Mouse (Mus musculus): Measurements from ENCODE around the gene BC024978. TPM values are rescaled to one million over a fixed set of nuclear protein-coding genes. Genes with fewer than 3 reads are reported as not detected.

BC024978 gene
- polyA plus RNA-seq (2016; fragmentation: Nextera tagmentation; extraction: Ambion mirVana), result 4.3 and 4.7 TPM in 2 replicates

DNA sequence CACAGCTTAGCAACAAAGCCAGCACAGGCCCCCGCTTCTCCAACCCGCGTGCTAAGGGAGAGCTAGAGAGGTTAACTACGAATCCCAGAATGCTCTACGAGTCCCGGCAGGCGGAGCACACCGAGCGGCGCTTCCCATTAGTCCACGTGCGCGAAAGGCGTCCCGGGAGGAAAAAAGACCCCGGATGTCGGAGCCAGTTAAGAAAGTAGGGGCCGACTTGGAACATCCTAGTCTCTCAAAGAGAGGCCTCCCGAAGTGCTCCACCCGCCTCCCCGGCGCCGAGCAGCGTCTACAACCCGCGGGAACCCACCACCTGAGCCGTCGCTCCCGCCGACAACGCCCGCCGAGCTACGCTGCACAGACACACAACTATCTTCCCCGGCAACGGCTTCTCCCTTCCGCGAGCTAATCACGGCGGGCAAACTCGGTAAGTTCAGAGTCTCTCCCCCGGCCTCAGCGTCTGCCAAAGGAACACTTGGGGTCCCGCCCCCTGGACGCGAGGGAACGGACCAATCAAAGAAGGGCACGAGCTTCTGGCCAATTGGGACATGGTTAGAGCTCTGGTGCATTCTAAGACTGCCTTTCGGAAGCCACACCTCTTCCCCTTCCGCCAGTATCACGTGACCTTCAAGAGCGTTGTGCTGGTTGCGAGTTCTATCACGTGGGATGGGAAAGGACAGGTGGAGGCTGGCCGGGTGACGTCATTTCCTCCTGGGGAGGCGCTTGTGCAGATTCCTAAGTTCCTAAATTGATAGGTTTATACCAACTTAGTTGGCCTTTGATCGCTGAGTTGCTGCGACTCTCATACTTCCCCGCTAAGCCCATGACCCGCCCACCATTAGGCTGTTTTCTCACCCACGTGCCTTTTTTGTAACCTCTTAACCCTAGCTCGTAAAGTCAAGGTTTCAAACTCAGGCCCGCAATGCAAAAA, at the start of gene BC024978, which contains the start of gene Snrpa:
TSS of gene BC024978 (plus strand) at position 101 of the 931 bp plus-strand sequence.
TSS of gene Snrpa (minus strand) at position 591 of the 931 bp plus-strand sequence.
- DNase-seq (ENCODE audit: low spot score), result peak; percentile 97
- WGBS, result under 1% methylated on average over 64 of the region's 64 CpGs
- Histone ChIP-seq H3K9me3 (no peaks in the 10 kb centered on the region), H3K4me1 (peaks cover 23% of the 10 kb centered on the region), H3K27me3 (replicated peaks; ENCODE audit: low read depth, poor library complexity, severe bottlenecking) (no peaks in the 10 kb centered on the region), H3K4me3 (peak within 1 kb of the TSS; percentile 90), H3K27ac (replicated peaks) (peak within 1 kb of the TSS; percentile 98), H3K36me3 (replicated peaks) (peaks cover 66% of the 10 kb centered on the region)

DNA sequence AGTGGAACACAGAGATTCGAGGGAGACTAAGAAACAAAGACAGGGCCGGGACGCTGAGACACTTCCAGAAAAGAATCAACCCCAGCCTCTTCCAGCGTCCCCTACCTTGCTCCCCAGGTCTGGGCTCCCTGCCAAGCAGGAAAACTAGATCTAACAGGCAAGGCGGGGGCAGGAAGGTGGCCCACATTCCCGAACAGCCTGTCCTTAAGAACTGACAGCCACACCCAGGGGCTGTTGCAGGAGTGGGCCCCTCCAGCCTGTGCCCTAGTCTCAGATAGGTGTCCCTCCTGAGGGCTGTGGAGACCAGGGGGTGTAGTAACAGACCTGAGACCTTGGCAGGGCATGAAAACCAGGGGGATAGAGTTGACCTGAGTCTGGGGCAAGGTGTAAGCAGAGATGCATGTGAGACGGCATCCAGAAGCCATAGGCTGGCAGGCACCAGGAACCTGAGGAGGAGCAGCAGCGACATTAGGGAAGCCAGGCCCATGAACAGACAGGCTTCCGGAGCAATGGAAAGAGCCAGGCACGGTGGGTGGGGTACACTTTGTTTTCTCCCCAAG, 42.3 kb upstream of the BC024978 start, which contains the start of gene Cyp2t4:
TSS of gene Cyp2t4 (plus strand) at position 510 of the 560 bp plus-strand sequence.
- no peak within 1 kb of the TSS for H3K27ac ChIP-seq (replicated peaks)
- H3K36me3 ChIP-seq (replicated peaks), result peaks cover 17% of the 10 kb centered on the region
- no peak within 1 kb of the TSS for H3K4me3 ChIP-seq
- DNase-seq (ENCODE audit: low spot score), result no peak
- no peaks in the 10 kb centered on the region for H3K4me1 ChIP-seq
- H3K27me3 ChIP-seq (replicated peaks; ENCODE audit: low read depth, poor library complexity, severe bottlenecking), result no peaks in the 10 kb centered on the region
- H3K9me3 ChIP-seq, result no peaks in the 10 kb centered on the region
- 83% methylated on average over 10 of the region's 10 CpGs for WGBS

GRCm38 (mm10) chr7:27156005-27156404, 39.6 kb upstream of the BC024978 start:
- Histone ChIP-seq H3K27ac (replicated peaks) (no peak overlapping the region), H3K9me3 (no peaks in the 10 kb centered on the region), H3K4me1 (peaks cover 9% of the 10 kb centered on the region), H3K4me3 (no peak overlapping the region), H3K36me3 (replicated peaks) (peaks cover 41% of the 10 kb centered on the region), H3K27me3 (replicated peaks; ENCODE audit: low read depth, poor library complexity, severe bottlenecking) (no peaks in the 10 kb centered on the region)
- no peak for DNase-seq (ENCODE audit: low spot score)
- 85% methylated on average over 13 of the region's 13 CpGs for WGBS

GRCm38 (mm10) chr7:27158171-27158570, 37.4 kb upstream of the BC024978 start:
- no peak for DNase-seq (ENCODE audit: low spot score)
- no peaks in the 10 kb centered on the region for H3K9me3 ChIP-seq
- peaks cover 26% of the 10 kb centered on the region for H3K4me1 ChIP-seq
- no peaks in the 10 kb centered on the region for H3K27me3 ChIP-seq (replicated peaks; ENCODE audit: low read depth, poor library complexity, severe bottlenecking)
- H3K27ac ChIP-seq (replicated peaks), result no peak overlapping the region
- WGBS, result 95% methylated on average over 9 of the region's 9 CpGs
- H3K36me3 ChIP-seq (replicated peaks), result peaks cover 62% of the 10 kb centered on the region
- H3K4me3 ChIP-seq, result no peak overlapping the region

- WGBS, result 93% methylated on average over 6 of the region's 6 CpGs
- Histone ChIP-seq H3K4me3 (no peak overlapping the region), H3K27ac (replicated peaks) (no peak overlapping the region), H3K4me1 (peaks cover 37% of the 10 kb centered on the region), H3K27me3 (replicated peaks; ENCODE audit: low read depth, poor library complexity, severe bottlenecking) (no peaks in the 10 kb centered on the region), H3K9me3 (no peaks in the 10 kb centered on the region), H3K36me3 (replicated peaks) (peaks cover 73% of the 10 kb centered on the region)
- DNase-seq (ENCODE audit: low spot score), result no peak
Measured at GRCm38 (mm10) chr7:27159256-27159655, 36.3 kb upstream of the BC024978 start.

DNA sequence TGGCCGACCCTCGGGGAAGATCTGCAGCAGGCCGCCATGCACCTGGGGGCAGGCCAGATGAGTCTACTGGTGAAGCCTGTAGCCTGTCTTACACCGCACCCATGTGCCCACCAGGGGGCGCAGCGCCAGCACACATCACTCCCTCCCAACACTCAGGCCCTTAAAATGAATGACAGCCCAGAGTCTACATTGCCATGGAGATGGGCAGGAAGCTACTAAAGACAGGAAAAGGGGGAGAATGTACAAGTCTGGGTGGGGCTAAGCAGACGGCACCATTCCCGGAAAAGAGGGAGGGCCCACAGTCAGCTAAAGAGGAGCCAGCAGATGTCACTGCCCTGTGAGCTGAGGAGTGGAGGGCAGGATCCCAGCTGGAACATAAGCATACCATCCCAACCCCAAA, 35.7 kb upstream of the BC024978 start:
- H3K36me3 ChIP-seq (replicated peaks), result peaks cover 79% of the 10 kb centered on the region
- 22% methylated on average over 8 of the region's 8 CpGs for WGBS
- no peaks in the 10 kb centered on the region for H3K27me3 ChIP-seq (replicated peaks; ENCODE audit: low read depth, poor library complexity, severe bottlenecking)
- H3K4me1 ChIP-seq, result peaks cover 43% of the 10 kb centered on the region
- H3K4me3 ChIP-seq, result no peak overlapping the region
- H3K27ac ChIP-seq (replicated peaks), result no peak overlapping the region
- H3K9me3 ChIP-seq, result no peaks in the 10 kb centered on the region
- peak; percentile 90 for DNase-seq (ENCODE audit: low spot score)

GRCm38 (mm10) chr7:27160921-27161320, 34.7 kb upstream of the BC024978 start:
- H3K27me3 ChIP-seq (replicated peaks; ENCODE audit: low read depth, poor library complexity, severe bottlenecking), result no peaks in the 10 kb centered on the region
- no peaks in the 10 kb centered on the region for H3K9me3 ChIP-seq
- no peak overlapping the region for H3K4me3 ChIP-seq
- peaks cover 86% of the 10 kb centered on the region for H3K36me3 ChIP-seq (replicated peaks)
- H3K4me1 ChIP-seq, result peaks cover 53% of the 10 kb centered on the region
- no peak for DNase-seq (ENCODE audit: low spot score)
- no peak overlapping the region for H3K27ac ChIP-seq (replicated peaks)
- 91% methylated on average over 3 of the region's 3 CpGs for WGBS

DNA sequence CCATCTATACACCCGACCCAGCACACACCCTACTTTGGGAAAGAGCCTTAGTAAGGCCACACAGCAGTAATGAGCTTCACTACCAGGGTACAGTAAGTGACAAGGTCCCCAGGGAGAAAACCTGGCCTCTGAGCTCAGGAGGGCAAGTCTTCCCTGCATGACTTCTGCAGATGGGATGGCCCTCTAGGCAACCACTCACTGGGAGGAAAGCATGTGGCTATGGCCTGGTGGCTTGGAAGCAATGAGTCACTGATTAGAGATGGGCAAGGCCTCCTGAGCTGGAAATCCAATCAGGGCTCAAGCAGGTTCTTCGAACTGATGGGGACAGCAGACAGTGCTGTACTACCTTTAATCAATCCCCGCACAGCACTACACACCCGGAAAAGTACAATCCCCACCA, 33.8 kb upstream of the BC024978 start:
- 88% methylated on average over 4 of the region's 4 CpGs for WGBS
- Histone ChIP-seq H3K4me3 (no peak overlapping the region), H3K27ac (replicated peaks) (no peak overlapping the region), H3K36me3 (replicated peaks) (peaks cover 83% of the 10 kb centered on the region), H3K9me3 (0 out of 2 replicates have a peak, but pooled peaks cover 2% of the 10 kb centered on the region), H3K27me3 (replicated peaks; ENCODE audit: low read depth, poor library complexity, severe bottlenecking) (no peaks in the 10 kb centered on the region), H3K4me1 (peaks cover 53% of the 10 kb centered on the region)
- DNase-seq (ENCODE audit: low spot score), result no peak

- H3K4me1 ChIP-seq, result peaks cover 62% of the 10 kb centered on the region
- H3K4me3 ChIP-seq, result peak overlapping the region; percentile 82
- DNase-seq (ENCODE audit: low spot score), result no peak
- H3K27me3 ChIP-seq (replicated peaks; ENCODE audit: low read depth, poor library complexity, severe bottlenecking), result no peaks in the 10 kb centered on the region
- WGBS, result 85% methylated on average over 5 of the region's 5 CpGs
- H3K9me3 ChIP-seq, result 0 out of 2 replicates have a peak, but pooled peaks cover 2% of the 10 kb centered on the region
- H3K36me3 ChIP-seq (replicated peaks), result peaks cover 73% of the 10 kb centered on the region
- H3K27ac ChIP-seq (replicated peaks), result 0 out of 2 replicates have a peak overlapping the region, but pooled peaks have one; percentile 19
Measured at GRCm38 (mm10) chr7:27162780-27163449, 32.7 kb upstream of the BC024978 start.

DNA sequence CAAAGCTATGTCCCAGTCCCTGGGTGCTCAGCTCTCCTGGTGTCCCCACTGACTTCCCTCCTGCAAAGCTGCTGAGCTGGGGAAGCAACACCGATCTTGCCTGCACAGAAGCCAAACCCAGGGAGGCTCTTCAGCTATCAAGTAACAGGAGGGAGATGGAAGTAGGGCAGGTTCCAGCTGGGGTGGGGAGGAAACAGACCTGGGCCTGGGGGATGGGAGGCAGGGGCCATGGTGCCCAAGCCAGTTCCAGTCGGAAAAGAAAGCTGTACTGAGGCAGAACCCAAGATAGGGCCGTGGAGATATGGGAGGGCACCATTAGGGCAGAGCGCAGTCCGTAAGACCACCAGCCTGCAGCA, 32.2 kb upstream of the BC024978 start:
- peaks cover 62% of the 10 kb centered on the region for H3K4me1 ChIP-seq
- DNase-seq (ENCODE audit: low spot score), result no peak
- H3K36me3 ChIP-seq (replicated peaks), result peaks cover 68% of the 10 kb centered on the region

DNA sequence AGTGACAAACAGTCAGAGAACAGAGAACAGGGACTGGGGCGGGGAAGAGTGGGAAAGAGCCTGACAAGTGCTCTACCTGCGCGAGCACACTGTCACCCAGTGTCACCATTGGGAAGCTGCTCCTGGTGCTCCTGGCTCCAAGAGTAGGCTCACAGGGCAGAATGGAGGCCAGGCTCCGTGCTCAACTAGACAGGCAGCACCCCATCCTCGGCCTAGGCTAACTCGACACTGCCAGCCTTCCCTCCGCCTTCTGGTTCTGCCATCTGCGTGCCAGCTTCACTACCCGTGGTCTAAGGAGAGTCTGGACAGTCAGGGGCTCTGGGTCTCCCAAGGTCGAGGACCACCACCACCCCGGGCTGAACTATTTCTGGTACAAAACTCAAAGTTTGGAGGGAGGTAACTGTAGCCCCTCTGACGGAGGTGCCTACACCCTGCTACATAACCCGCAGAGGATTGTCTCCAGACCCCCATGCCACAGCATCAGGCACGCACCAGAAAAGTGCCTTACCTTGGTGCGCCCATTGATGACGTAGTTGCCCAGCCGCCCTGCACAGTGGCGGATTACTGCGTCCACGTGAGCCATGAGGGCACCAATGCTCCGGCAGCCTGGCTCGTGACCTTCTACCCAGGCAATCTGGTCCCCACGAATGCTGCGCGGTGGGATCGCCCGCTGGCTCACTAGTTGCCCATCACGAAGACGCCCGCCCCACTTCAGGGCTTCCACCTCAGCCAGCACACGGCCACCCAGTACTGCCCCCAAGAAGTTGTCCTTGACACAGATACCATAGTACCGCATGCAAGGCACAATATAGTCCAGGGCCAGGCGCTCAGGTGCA, 31.3 kb upstream of the BC024978 start:
- Histone ChIP-seq H3K27me3 (replicated peaks; ENCODE audit: low read depth, poor library complexity, severe bottlenecking) (no peaks in the 10 kb centered on the region), H3K4me1 (peaks cover 62% of the 10 kb centered on the region), H3K27ac (replicated peaks) (peak overlapping the region; percentile 98), H3K36me3 (replicated peaks) (peaks cover 60% of the 10 kb centered on the region), H3K9me3 (0 out of 2 replicates have a peak, but pooled peaks cover 2% of the 10 kb centered on the region), H3K4me3 (peak overlapping the region; percentile 82)
- WGBS, result 84% methylated on average over 33 of the region's 33 CpGs
- no peak for DNase-seq (ENCODE audit: low spot score)

More for the DNA sequence above, 32.2 kb upstream of the BC024978 start:
- peak overlapping the region; percentile 82 for H3K4me3 ChIP-seq
- no peaks in the 10 kb centered on the region for H3K27me3 ChIP-seq (replicated peaks; ENCODE audit: low read depth, poor library complexity, severe bottlenecking)
- WGBS, result 87% methylated on average over 5 of the region's 5 CpGs
- H3K27ac ChIP-seq (replicated peaks), result no peak overlapping the region
- 0 out of 2 replicates have a peak, but pooled peaks cover 2% of the 10 kb centered on the region for H3K9me3 ChIP-seq

Measured in embryonic facial prominence, embryonic 10.5 days (tissue).